Mouse (Mus musculus): ENCODE results near the gene Hspe1.

- TF ChIP-seq CTCF (IDR thresholded peaks at IDR 0.05; ENCODE audit: insufficient read depth, low read length) = no peak
- no peak for TF ChIP-seq POLR2A (IDR thresholded peaks at IDR 0.05; ENCODE audit: borderline replicate concordance, extremely low read depth, low read depth, low read length)
Measured at GRCm38 (mm10) chr1:55107644-55108043, 19.7 kb downstream of the Hspe1 start.

Data from lung, adult 2 months (tissue).